Mouse (Mus musculus): ENCODE results near the gene 2700049A03Rik. TPM values are rescaled to one million over a fixed set of nuclear protein-coding genes. Genes with fewer than 3 reads are reported as not detected.
A peak's percentile ranks its signal among the peaks of the same experiment; 100 is the strongest.

2700049A03Rik gene
- polyA plus RNA-seq, 1 experiment from 2014 or later: 12.1 TPM

DNA sequence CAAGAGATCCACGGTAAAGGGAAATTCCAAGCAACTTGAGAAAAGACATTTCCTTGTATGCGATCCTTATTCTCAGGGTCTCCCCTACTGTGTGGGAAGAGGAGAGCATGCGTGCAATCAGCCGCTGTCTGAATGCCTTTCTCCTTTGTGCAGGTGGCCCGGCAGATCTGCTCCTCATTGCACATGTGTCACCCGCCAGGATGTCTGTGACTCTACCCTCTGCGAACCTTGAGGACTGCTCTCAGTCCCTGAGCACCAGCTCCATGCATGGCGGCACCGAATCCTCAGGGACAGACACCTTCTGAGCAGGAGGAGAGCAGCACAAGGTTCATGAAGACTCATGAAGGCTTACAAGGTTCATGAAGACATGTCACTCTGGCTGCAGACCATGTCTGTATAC, 106.1 kb downstream of the 2700049A03Rik start:
- Histone ChIP-seq H3K9me3 (peaks cover 12% of the 10 kb centered on the region), H3K36me3 (peaks cover 40% of the 10 kb centered on the region), H3K4me3 (no peak overlapping the region), H3K9ac (no peak overlapping the region), H3K4me1 (replicated peaks) (no peaks in the 10 kb centered on the region), H3K27me3 (no peaks in the 10 kb centered on the region), H3K4me2 (no peak overlapping the region), H3K27ac (replicated peaks) (no peak overlapping the region)
- WGBS: 85% methylated on average over 9 of the region's 9 CpGs
- no peak for ATAC-seq (ENCODE audit: low FRiP score, low read depth)

DNA sequence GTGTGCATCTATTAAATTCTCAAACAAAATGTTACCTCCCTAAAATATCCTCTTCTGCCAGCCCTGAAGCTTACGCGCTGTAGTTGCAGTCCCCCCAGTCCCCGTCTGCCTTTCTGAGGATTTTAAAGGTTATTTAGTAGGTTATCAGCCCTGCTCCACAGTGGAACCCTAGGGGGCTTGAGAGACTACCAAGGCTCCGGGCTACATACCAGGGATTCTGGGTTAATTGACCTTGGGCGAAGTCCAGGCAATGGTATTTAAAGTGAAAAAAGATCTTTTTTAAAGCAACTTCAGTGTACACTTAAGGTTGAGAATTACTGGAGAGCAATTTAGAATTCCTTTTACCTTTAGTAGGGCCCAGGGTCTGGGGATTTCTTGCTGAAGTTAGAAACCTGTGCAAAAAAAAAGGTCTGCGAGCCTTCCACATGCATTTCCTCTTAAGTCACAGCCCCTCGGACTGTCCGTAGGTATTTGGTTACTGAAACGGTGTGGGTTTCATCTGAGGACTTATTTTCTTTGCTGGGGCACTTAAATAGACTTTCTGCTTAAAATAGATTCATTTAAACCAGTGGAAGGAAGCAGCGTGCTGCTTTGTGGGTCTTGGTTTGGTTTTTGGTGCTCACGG, 108.2 kb downstream of the 2700049A03Rik start:
- H3K9ac ChIP-seq: no peak overlapping the region
- H3K4me3 ChIP-seq: no peak overlapping the region
- WGBS: 91% methylated on average over 11 of the region's 11 CpGs
- no peak overlapping the region for H3K4me2 ChIP-seq
- peaks cover 39% of the 10 kb centered on the region for H3K36me3 ChIP-seq
- H3K4me1 ChIP-seq (replicated peaks): 0 out of 2 replicates have a peak, but pooled peaks cover 6% of the 10 kb centered on the region
- peaks cover 12% of the 10 kb centered on the region for H3K9me3 ChIP-seq
- no peaks in the 10 kb centered on the region for H3K27me3 ChIP-seq
- ATAC-seq (ENCODE audit: low FRiP score, low read depth): no peak
- H3K27ac ChIP-seq (replicated peaks): no peak overlapping the region

DNA sequence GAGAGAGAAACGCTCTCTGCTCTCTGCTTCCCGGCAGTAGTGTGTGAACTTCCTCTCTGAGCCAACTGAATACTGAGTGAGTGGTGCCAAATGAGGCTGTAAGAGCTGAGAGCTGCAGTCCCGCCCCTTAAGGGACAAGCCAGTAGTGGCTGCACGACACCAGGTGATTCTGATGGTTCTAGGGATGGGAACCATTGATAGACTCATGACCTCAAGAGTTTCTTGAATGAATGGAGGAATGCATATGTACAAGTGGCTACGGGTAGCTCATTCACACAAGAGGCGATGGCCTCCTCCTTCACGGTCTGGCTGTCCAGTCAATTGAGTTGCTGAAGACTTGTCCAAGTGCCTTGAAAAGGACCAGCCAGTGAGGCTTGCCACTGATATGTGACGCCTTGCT, 110.5 kb downstream of the 2700049A03Rik start:
- H3K27ac ChIP-seq (replicated peaks): no peak overlapping the region
- H3K9me3 ChIP-seq: peaks cover 10% of the 10 kb centered on the region
- H3K4me1 ChIP-seq (replicated peaks): 0 out of 2 replicates have a peak, but pooled peaks cover 6% of the 10 kb centered on the region
- no peak overlapping the region for H3K4me3 ChIP-seq
- H3K9ac ChIP-seq: no peak overlapping the region
- ATAC-seq (ENCODE audit: low FRiP score, low read depth): no peak
- no peak overlapping the region for H3K4me2 ChIP-seq
- peaks cover 25% of the 10 kb centered on the region for H3K36me3 ChIP-seq
- 85% methylated on average over 8 of the region's 8 CpGs for WGBS
- no peaks in the 10 kb centered on the region for H3K27me3 ChIP-seq

DNA sequence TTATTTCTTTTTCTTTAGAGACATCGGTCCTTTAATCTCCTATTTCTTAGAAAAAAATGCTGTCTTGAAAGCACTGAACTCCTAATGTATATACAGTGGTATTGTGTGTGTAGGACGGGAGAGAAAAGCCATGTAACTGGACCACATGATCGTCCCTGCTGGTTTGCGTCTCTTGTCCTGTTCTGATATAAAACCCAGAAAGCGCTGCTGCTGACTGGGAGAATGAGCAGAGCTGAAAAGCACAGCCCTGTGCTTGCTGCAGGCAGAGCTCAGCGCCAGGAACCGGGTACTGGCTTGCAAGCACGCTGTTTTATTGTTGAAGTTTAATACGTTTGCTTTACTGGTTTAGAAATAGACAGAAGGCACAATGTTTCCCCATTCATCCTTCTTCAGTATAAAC, 112.7 kb downstream of the 2700049A03Rik start:
- Histone ChIP-seq H3K9me3 (no peaks in the 10 kb centered on the region), H3K4me3 (no peak overlapping the region), H3K27ac (replicated peaks) (0 out of 2 replicates have a peak overlapping the region, but pooled peaks have one; percentile 7), H3K4me2 (no peak overlapping the region), H3K36me3 (peaks cover 4% of the 10 kb centered on the region), H3K9ac (no peak overlapping the region), H3K27me3 (no peaks in the 10 kb centered on the region), H3K4me1 (replicated peaks) (0 out of 2 replicates have a peak, but pooled peaks cover 6% of the 10 kb centered on the region)
- 52% methylated on average over 9 of the region's 9 CpGs for WGBS
- ATAC-seq (ENCODE audit: low FRiP score, low read depth): no peak

DNA sequence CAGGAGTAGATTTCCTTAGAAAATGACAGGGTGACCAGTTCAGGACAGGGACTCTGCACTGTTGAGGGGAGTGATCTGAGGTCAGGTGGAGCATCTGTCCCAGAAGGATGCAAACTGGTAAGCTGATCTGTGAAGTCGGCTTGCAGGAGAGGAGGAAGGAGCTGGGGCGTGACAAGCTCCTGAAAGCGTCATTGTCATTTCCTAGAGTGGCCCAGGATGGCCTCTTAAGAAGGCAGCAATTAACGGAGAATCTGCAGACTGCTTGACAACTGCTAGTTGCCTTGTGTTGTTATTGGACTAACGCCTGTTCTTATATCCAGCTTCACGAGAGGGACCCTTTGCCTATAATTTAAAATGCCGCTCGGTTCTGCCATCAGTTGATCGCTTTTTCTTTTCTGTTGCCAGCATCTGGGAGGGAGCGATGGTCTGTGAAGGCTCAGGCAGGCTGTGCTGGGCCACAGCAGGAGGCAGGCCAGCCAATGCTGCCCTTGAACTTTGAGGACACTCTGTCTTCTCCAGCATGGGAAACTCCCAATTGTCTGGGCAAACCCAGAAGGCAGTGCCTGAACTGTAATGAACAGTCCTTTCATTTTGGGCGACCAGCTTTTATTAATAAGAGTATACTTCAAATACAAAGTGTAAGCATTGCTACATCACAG, 116.0 kb downstream of the 2700049A03Rik start:
- Histone ChIP-seq H3K9ac (no peak overlapping the region), H3K27ac (replicated peaks) (no peak overlapping the region), H3K36me3 (no peaks in the 10 kb centered on the region), H3K27me3 (no peaks in the 10 kb centered on the region), H3K4me1 (replicated peaks) (0 out of 2 replicates have a peak, but pooled peaks cover 6% of the 10 kb centered on the region), H3K4me3 (no peak overlapping the region), H3K4me2 (no peak overlapping the region), H3K9me3 (no peaks in the 10 kb centered on the region)
- WGBS: 48% methylated on average over 11 of the region's 11 CpGs
- no peak for ATAC-seq (ENCODE audit: low FRiP score, low read depth)

DNA sequence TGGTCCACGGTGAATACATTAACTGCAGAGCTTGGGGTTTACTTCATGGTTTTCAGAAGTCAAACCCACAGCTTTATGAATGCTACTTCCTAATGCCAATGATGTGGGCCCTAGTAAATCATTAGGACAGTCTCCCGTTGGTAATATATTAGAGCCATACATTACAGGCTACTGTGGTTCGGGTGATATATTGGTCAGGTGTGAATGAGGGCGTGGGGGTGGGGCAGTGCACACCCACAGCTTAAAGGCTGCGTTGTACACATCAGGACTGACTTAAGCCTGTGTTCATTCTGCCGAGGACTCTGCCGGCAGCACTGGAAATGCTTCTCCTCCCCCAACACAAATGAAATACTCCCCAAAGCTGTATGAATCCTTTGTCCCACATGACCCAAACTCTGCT, 118.1 kb downstream of the 2700049A03Rik start:
- Histone ChIP-seq H3K9me3 (no peaks in the 10 kb centered on the region), H3K36me3 (no peaks in the 10 kb centered on the region), H3K4me3 (no peak overlapping the region), H3K4me1 (replicated peaks) (0 out of 2 replicates have a peak, but pooled peaks cover under 1% of the 10 kb centered on the region), H3K27me3 (no peaks in the 10 kb centered on the region), H3K27ac (replicated peaks) (no peak overlapping the region), H3K9ac (no peak overlapping the region), H3K4me2 (no peak overlapping the region)
- WGBS: 75% methylated on average over 7 of the region's 7 CpGs
- no peak for ATAC-seq (ENCODE audit: low FRiP score, low read depth)

DNA sequence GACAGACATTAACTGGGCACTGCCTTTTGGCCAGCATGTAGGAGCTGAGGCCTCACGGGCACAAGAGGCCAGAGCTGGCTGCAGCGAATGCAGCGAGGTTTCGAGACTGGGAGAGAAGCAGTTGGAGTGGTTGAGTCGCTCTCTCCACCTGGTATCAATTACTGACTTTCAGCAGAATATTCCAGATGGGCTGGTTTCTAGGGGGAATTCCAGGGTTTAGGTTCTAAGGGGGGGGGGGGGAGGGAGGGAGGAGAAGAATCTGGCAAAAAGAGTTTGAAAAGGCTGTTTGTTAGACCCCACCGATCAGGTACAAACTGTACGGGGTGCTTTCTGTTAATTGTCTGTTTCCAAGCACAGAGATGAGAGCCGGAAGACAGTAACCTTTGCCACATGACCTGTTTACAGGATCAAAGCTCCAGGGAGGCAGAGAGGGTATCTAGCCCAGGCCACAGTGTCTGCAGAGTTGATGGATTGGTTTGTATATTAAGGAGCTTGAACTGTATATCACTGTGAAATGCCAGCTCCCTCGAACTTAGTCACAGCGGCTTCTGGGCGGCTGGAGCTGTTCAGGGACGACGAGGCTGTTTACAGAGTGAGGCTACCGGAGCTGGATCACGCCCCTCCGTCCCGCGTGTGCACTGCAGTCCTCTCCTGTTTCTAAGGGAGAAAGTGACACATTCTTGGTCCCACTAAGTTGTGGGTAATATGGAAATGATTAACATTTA, 121.7 kb downstream of the 2700049A03Rik start:
- WGBS: 75% methylated on average over 18 of the region's 18 CpGs
- Histone ChIP-seq H3K4me2 (no peak overlapping the region), H3K27me3 (no peaks in the 10 kb centered on the region), H3K9ac (no peak overlapping the region), H3K9me3 (no peaks in the 10 kb centered on the region), H3K36me3 (no peaks in the 10 kb centered on the region), H3K4me1 (replicated peaks) (no peaks in the 10 kb centered on the region), H3K27ac (replicated peaks) (no peak overlapping the region), H3K4me3 (no peak overlapping the region)
- ATAC-seq (ENCODE audit: low FRiP score, low read depth): no peak

DNA sequence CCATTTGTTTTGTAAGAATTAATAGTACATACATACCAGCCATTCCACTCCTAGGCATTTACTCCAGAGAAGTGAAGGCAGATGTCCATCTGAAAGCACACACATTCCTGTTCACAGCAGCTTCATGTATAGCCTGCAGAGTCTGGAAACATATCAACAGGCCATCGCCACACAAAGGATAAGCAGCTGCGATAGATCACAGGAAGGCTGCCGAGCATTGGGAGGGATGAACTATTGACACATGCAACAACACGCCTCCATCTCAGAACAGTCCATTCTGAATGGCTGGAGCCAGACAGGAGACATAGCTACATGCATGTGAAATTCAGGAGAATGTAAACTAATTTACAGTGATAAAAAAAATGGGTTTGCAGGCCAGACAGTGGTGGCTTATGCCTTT, 127.6 kb downstream of the 2700049A03Rik start:
- H3K4me2 ChIP-seq: no peak overlapping the region
- no peak overlapping the region for H3K27ac ChIP-seq (replicated peaks)
- WGBS: 93% methylated on average over 4 of the region's 4 CpGs
- no peaks in the 10 kb centered on the region for H3K9me3 ChIP-seq
- no peak for ATAC-seq (ENCODE audit: low FRiP score, low read depth)
- no peaks in the 10 kb centered on the region for H3K4me1 ChIP-seq (replicated peaks)
- H3K27me3 ChIP-seq: no peaks in the 10 kb centered on the region
- H3K9ac ChIP-seq: no peak overlapping the region
- no peaks in the 10 kb centered on the region for H3K36me3 ChIP-seq
- H3K4me3 ChIP-seq: no peak overlapping the region

DNA sequence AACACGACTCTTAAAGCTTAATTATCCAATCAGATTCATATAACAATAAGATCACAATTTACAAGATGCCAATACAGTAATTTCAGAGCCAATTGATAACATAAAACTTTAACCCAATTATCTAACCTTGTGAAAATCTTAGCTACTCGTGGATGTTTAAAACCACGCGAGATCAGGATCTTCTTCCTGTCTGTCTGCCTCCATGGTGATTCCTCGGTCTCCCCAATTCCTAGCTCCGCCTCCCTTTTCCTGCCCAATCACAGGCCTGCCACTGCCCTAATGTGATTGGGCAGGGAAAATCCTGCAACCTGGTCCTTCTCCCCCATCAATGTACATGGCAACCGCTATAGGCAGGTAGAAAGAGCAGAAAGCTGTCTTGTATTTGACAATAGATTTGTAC, 132.7 kb downstream of the 2700049A03Rik start:
- Histone ChIP-seq H3K9ac (no peak overlapping the region), H3K4me1 (replicated peaks) (no peaks in the 10 kb centered on the region), H3K27ac (replicated peaks) (no peak overlapping the region), H3K4me3 (no peak overlapping the region), H3K4me2 (no peak overlapping the region), H3K9me3 (no peaks in the 10 kb centered on the region), H3K27me3 (no peaks in the 10 kb centered on the region), H3K36me3 (no peaks in the 10 kb centered on the region)
- ATAC-seq (ENCODE audit: low FRiP score, low read depth): no peak
- WGBS: 94% methylated on average over 7 of the region's 7 CpGs

DNA sequence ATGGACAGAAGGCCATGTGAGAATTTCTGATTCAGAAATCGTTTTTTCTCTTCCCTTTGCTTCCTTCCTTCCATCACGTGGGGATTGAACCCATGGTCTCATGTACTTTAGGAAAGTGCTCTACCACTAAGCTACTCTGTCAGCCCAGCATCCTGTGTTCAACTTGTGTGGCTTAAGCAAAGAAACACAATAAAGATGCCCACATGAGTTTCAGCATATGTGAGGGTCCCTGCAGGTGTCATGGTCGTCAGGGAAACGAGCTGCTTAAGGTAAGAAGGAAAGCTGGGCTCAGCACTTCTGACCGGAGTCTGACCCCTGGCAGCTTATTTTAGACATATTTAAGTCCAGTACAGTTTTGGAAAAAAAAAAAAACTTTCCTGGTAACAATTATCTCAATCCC, 134.5 kb downstream of the 2700049A03Rik start:
- H3K27ac ChIP-seq (replicated peaks): no peak overlapping the region
- H3K4me1 ChIP-seq (replicated peaks): no peaks in the 10 kb centered on the region
- H3K4me2 ChIP-seq: no peak overlapping the region
- no peak overlapping the region for H3K9ac ChIP-seq
- no peaks in the 10 kb centered on the region for H3K9me3 ChIP-seq
- H3K36me3 ChIP-seq: no peaks in the 10 kb centered on the region
- H3K4me3 ChIP-seq: no peak overlapping the region
- WGBS: 81% methylated on average over 5 of the region's 5 CpGs
- no peak for ATAC-seq (ENCODE audit: low FRiP score, low read depth)
- H3K27me3 ChIP-seq: no peaks in the 10 kb centered on the region

DNA sequence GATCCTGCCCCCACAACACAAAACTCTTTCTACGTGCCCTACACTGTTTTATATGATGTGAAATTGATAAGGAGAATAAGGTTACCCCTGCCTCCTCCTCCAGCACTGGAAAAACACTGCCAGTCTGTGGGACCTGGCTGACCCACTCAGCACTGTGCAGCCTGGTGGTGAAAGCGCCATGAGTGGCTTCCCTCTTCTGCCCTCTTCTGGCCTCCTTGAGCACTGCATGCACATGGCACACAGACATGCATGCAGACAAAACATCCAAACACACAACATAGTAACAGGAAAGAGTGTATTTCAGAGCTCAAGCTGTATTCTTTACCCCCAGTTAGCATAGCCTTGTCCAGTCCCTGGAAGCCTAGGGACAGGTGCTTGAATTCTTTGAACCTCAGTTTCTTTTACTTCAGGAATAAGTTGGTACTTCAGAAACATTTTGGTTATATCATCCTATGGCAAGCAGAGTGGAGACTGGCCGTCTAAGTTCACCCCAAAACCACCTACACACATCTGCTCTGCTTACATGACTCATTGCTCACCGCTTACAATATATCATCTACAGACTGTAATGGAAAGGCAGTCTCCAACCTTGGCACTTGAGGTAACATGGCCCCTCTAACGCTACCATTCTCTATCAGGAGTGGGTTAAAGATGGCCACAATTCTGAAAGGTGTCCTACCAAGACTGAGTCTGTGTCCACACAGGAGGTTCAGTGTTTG, 138.0 kb downstream of the 2700049A03Rik start:
- Histone ChIP-seq H3K4me1 (replicated peaks) (peaks cover 7% of the 10 kb centered on the region; the same call in 1 of the 2 replicates), H3K9ac (no peak overlapping the region), H3K4me2 (no peak overlapping the region), H3K36me3 (no peaks in the 10 kb centered on the region), H3K4me3 (no peak overlapping the region), H3K27me3 (no peaks in the 10 kb centered on the region), H3K9me3 (no peaks in the 10 kb centered on the region), H3K27ac (replicated peaks) (no peak overlapping the region)
- no peak for ATAC-seq (ENCODE audit: low FRiP score, low read depth)
- WGBS: over 99% methylated on average over 5 of the region's 5 CpGs
